Mouse (Mus musculus) liver, embryonic 14.5 days (tissue): ENCODE measurements around the gene Kcnq1.

Experiments
- CTCF ChIP-seq: IDR thresholded peaks from 2 replicates; pipeline ENCODE4 v1.5.1; 2016; ENCODE audit warnings: antibody characterized with exemption, low read depth, control low read depth
- EP300 ChIP-seq: IDR thresholded peaks from 2 replicates; pipeline ENCODE4 v1.6.1; 2016; ENCODE audit warnings: antibody characterized with exemption, low read depth

DNA sequence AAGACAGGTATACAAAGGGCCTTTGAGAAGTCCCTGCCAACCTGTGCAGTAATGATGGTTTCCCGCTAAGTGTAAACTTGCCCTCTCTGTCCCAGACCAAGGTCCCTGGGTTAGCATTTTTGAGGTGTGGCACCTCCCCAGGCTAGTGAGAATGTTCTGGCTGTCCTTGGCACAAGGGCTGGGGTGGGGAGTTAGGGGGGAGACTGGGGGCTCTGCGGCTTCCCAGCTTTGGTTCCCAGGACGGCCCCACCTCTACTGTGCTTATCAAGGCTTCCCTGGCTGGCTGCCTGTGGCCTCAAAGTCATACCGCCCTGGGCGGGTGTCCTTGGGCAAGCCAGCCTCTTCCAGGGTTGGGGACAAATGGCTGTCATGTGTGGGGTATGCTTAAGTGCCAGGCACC, 16.0 kb downstream of the Kcnq1 start:
- TF ChIP-seq CTCF (no peak), EP300 (no peak)
